Mouse (Mus musculus) C2C12 (cell line): ENCODE measurements at regions not wholly inside any gene's neighbourhood (a gene's known extent, or its start where the extent isn't known, plus 50 kb on each side); places are given as distances from the start of the nearest gene placed in this dataset.

ENCODE experiments used
- H3K27me3 ChIP-seq: one replicate; pipeline ENCODE4 v1.6.1; 2011; ENCODE audit not compliant: control insufficient read depth, insufficient read depth, insufficient read length
- H3K36me3 ChIP-seq: one replicate; pipeline ENCODE4 v1.6.1; 2011; ENCODE audit not compliant: control insufficient read depth, insufficient read depth
- H3K4me3 ChIP-seq: one replicate; pipeline ENCODE4 v1.5.1; 2011; ENCODE audit warnings: mild to moderate bottlenecking, control low read depth; ENCODE audit not compliant: poor library complexity, insufficient read depth, severe bottlenecking
- H3K79me2 ChIP-seq: one replicate; pipeline ENCODE4 v1.6.1; 2011; ENCODE audit not compliant: control insufficient read depth, insufficient read depth
- H3K79me3 ChIP-seq: one replicate; pipeline ENCODE4 v1.6.1; 2011; ENCODE audit warnings: low read depth, control low read depth
- H3ac ChIP-seq: one replicate; pipeline ENCODE3; 2011; ENCODE audit warnings: low read depth; ENCODE audit not compliant: control insufficient read depth, insufficient read length
- CEBPB ChIP-seq: IDR thresholded peaks from one replicate; pipeline ENCODE4 v1.6.1; 2011; ENCODE audit warnings: low read depth, mild to moderate bottlenecking, control low read depth, moderate library complexity
- CTCF ChIP-seq: IDR thresholded peaks from one replicate; pipeline ENCODE4 v1.5.1; 2011; ENCODE audit not compliant: control insufficient read depth, insufficient read depth, insufficient read length
- FOSL1 ChIP-seq: IDR thresholded peaks from one replicate; pipeline ENCODE4 v1.8.0; 2011; ENCODE audit warnings: mild to moderate bottlenecking, low read length; ENCODE audit not compliant: poor library complexity, insufficient read depth, severe bottlenecking
- MAX ChIP-seq: IDR thresholded peaks from one replicate; pipeline ENCODE4 v1.6.1; 2011; ENCODE audit warnings: mild to moderate bottlenecking, control low read depth
- MYOD1 ChIP-seq: IDR thresholded peaks from one replicate; pipeline ENCODE4 v1.6.1; 2011; ENCODE audit warnings: low read depth; ENCODE audit not compliant: control insufficient read depth, insufficient read length
- MYOG ChIP-seq: IDR thresholded peaks from one replicate; pipeline ENCODE4 v1.6.1; 2011; ENCODE audit not compliant: control insufficient read depth, insufficient read length; ENCODE audit errors: extremely low read depth
- USF1 ChIP-seq: IDR thresholded peaks from one replicate; pipeline ENCODE4 v1.6.1; 2011; ENCODE audit warnings: low read depth, mild to moderate bottlenecking, control low read depth, moderate library complexity

DNA sequence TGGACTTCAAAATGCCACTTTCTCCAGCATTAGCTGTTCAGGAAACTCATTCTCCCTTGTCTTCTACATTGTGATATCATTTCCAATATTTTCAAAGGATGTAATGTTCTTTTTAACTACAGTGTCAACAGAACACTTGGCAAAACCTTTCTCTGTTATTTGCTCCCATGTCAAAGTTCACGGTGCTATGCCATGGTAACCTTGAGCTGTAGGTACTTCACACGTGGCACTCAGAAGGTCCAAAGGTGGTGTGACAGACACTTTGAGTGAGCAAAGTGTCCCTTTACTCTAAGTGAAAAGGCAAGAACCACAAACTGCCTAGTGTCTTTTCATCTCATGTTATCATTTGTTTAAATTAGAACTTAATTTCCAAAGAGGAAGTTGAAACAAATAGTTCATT lies 53.3 kb upstream of the Tram2 start:
- TF ChIP-seq FOSL1 (no peak), USF1 (no peak), CEBPB (no peak), MYOG (no peak), CTCF (no peak), MAX (no peak), MYOD1 (no peak)
- Histone ChIP-seq H3K79me3 (no peaks in the 10 kb centered on the region), H3K4me3 (no peak overlapping the region), H3K79me2 (no peaks in the 10 kb centered on the region), H3ac (no peak overlapping the region), H3K36me3 (no peaks in the 10 kb centered on the region), H3K27me3 (no peaks in the 10 kb centered on the region)

DNA sequence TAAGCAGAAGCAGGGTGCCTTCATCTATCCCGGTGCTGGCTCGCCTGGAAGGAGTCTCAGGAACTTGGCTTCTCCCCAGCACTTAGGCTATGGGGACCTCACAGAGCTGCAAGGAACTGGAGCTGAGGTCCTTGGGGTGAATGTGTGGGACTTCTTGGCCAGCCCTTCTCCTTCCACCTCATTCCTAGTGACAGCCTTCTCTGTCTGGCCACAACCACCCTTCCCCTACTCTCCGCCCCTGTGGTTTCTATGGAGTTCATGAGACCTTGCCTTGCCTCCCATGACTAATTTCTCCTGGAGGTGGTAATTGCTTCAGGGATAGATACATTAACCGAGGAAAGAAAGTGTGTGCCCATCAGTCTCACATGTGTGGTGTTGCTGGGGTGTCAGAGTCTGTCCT lies 67.9 kb upstream of the Tram2 start:
- Histone ChIP-seq H3K27me3 (no peaks in the 10 kb centered on the region), H3K36me3 (no peaks in the 10 kb centered on the region), H3K79me2 (no peaks in the 10 kb centered on the region), H3ac (no peak overlapping the region), H3K79me3 (no peaks in the 10 kb centered on the region), H3K4me3 (no peak overlapping the region)
- TF ChIP-seq USF1 = no peak
- no peak for TF ChIP-seq MYOD1
- TF ChIP-seq CEBPB = no peak
- no peak for TF ChIP-seq MYOG
- TF ChIP-seq MAX = no peak
- TF ChIP-seq CTCF = no peak
- TF ChIP-seq FOSL1 = no peak

DNA sequence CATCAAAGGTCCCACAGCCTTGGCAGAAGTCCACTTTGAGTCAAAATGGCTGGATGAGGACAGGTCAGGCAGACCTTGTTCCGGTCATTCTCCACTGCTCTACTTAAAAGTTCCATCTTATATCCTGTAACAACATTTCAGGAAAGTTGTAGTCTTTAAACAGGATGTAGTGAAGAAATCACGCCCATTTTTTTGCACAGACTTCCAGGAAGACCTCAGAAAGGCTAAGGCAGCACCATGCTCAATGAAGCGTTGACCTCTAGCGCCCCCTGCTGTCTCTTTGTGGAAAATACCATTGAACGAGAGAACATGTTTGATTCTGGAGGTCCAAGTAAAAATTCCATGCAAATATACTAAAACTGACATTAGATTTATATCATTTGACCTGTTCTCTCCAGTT lies 56.6 kb upstream of the Tmem14a start:
- Histone ChIP-seq H3K79me3 (no peaks in the 10 kb centered on the region), H3ac (no peak overlapping the region), H3K79me2 (no peaks in the 10 kb centered on the region), H3K4me3 (no peak overlapping the region), H3K36me3 (no peaks in the 10 kb centered on the region), H3K27me3 (peaks cover 6% of the 10 kb centered on the region)
- TF ChIP-seq MYOG = no peak
- no peak for TF ChIP-seq FOSL1
- TF ChIP-seq CTCF = peak; percentile 47
- TF ChIP-seq MAX = no peak

GRCm38 (mm10) chr1:21166287-21166733 lies 52.1 kb upstream of the Tmem14a start:
- H3K79me3 ChIP-seq = no peaks in the 10 kb centered on the region
- no peaks in the 10 kb centered on the region for H3K79me2 ChIP-seq
- H3K36me3 ChIP-seq = no peaks in the 10 kb centered on the region
- peaks cover 6% of the 10 kb centered on the region for H3K27me3 ChIP-seq
- no peak for TF ChIP-seq FOSL1
- no peak for TF ChIP-seq MYOD1
- TF ChIP-seq MAX = no peak
- peak; percentile 66 for TF ChIP-seq CTCF
- TF ChIP-seq MYOG = no peak
- H3ac ChIP-seq = no peak overlapping the region
- no peak overlapping the region for H3K4me3 ChIP-seq

DNA sequence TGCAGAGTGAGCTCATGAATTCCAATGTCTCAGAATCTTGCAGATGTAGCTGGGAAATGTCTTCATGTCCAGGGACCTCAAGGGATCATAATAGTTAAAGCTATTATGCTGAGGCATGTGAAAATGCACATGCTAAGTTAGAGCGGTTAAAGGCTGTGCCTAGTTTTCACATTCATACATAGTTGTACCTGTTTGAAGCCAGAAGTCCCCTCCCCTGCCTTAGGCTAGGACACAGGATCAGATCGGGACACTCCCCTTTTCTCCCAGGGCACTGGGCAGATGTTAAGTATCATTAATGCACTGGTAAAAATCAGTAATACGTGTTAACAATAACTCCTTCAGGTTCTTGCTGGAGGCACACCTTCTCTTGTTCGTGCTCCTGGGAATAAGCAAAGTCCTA lies 51.6 kb upstream of the Tmem14a start:
- H3K36me3 ChIP-seq = no peaks in the 10 kb centered on the region
- TF ChIP-seq MYOG (no peak), USF1 (no peak), MYOD1 (no peak), CEBPB (no peak), CTCF (no peak), MAX (no peak), FOSL1 (no peak)
- no peaks in the 10 kb centered on the region for H3K79me3 ChIP-seq
- H3K79me2 ChIP-seq = no peaks in the 10 kb centered on the region
- H3K27me3 ChIP-seq = peaks cover 6% of the 10 kb centered on the region
- no peak overlapping the region for H3ac ChIP-seq
- H3K4me3 ChIP-seq = no peak overlapping the region
